Mouse (Mus musculus) gastrocnemius, postnatal 10 days (tissue): ENCODE results near the gene Clec2l. TPM values are rescaled to one million over a fixed set of nuclear protein-coding genes. Genes with fewer than 3 reads are reported as not detected.

Experiments used
- DNase-seq: peaks from one replicate; pipeline ENCODE4 v3.0.0; 2021; ENCODE audit warnings: mixed read lengths
- total RNA-seq, 2 experiments: library from RNA; stranded (reverse); gene quantifications; 2 replicates each; pipeline ENCODE4 v1.2.3; 2021

Gene Clec2l
- total RNA-seq, 2 experiments from 2014 or later: 1.2 TPM

DNA sequence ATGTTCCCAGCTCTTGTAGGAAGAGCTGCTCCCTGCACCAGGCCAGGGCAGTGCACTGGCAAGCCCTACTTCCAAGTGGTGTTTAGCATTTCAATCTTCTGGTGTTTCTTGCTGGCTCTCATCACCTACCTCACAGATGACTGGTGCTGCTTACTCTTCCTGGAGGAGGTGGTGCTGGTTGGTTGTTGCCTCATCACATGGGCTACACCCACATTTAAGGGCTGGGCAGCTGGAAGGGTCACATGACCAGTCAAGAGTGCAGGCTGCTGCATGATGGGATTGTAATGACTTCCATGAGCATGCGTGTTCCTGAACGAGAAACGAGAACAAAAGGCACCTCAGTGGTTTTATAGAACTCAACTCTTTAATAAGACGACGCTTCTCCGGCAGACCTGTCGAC is 55.8 kb downstream of the Clec2l start:
- no peak for DNase-seq

DNA sequence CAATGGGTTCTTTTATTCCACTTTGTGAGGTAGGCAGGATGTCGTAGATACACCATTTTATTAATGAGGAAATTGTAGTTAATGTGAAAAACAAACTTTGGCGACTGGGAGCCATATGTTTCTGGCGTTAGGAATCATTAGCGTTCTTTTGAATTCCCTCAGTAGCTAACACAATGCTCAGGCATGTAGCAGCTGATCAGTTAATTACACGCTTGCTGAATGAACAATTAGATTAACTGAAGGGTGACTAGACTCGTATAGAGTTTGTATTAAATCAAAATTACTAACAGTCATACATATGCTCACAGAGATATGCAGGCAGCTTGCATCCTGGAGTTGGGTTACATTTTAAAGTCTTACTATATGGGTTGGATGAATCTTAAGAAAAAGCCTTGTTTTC is 56.4 kb downstream of the Clec2l start:
- DNase-seq: no peak

DNA sequence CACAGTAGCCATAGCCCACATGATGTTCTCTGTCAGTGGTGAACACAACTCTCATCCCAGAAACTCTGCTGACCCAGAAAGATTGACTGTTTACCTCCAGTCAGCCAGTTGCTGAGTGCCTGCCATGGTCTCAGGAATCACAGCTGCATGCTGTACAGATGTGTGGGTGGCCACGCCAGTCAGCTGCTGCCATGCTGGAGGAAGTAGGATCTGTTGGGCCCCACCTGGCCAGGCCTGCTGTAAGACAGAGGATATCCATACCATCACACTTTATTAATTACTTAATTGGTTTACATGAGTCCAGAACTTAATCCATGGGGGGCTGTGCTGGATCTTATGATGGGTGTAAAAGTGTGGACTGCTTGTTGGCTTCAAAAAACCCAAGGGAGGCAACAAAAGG is 58.5 kb downstream of the Clec2l start:
- no peak for DNase-seq

DNA sequence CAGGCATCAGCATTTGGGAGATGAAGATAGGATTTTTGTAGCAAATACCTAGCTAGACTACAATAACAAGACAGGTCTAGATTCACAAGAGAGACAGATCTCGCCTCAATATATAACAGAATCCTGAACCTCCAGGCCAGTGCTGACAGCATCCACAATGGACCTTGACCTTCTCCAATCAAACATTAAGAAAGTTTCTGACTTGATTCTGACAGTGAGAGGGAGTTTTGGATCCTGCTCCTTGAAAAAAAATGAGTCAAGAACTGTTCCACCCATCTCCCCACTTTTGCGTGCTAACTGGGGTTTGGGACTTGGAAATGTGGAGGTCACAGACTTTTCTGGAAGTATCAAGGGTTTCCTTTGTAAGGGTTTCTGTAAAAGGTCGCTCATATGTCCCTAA is 62.6 kb downstream of the Clec2l start:
- no peak for DNase-seq

Other genes starting within 250 kb of the Clec2l start
- gene Ubn2, start 229.1 kb upstream of the Clec2l start, total RNA-seq: 10 to 100 TPM; 22.4 to 29.0 TPM
- 100 to 1,000 TPM; 104 to 112 TPM for gene Fmc1, start 129.6 kb upstream of the Clec2l start, total RNA-seq
- gene Luc7l2, start 111.7 kb upstream of the Clec2l start, total RNA-seq: 100 to 1,000 TPM; 113 to 137 TPM
- gene Klrg2, start 25.8 kb upstream of the Clec2l start, total RNA-seq: under 1 TPM; 0.14 to 0.54 TPM
- gene Tbxas1, start 212.3 kb downstream of the Clec2l start, total RNA-seq: 1 to 10 TPM in 1 of 2 experiments, under 1 TPM in 1; 0.92 to 1.9 TPM
- 10 to 100 TPM; 45.1 to 46.0 TPM for gene Hipk2, start 213.1 kb downstream of the Clec2l start, total RNA-seq